Mouse (Mus musculus): ENCODE measurements around the gene Eml6. TPM values are rescaled to one million over a fixed set of nuclear protein-coding genes. Genes with fewer than 3 reads are reported as not detected.
A peak's percentile ranks its signal among the peaks of the same experiment; 100 is the strongest.
"Not testable (repeated sequence)": the region's sequence is repeated elsewhere in the genome, so short reads cannot be mapped to it uniquely, and the experiment has no call there.

Gene Eml6
- polyA plus RNA-seq, 1 experiment, result 1.3 TPM

- no peak overlapping the region for H3K4me3 ChIP-seq (ENCODE audit: insufficient read depth, low read depth, low read length)
- H3K4me1 ChIP-seq (ENCODE audit: control insufficient read depth, insufficient read depth, insufficient read length, low read length), result no peaks in the 10 kb centered on the region
- H3K27ac ChIP-seq (replicated peaks; ENCODE audit: low read depth, low read length), result no peak overlapping the region
Observed at GRCm38 (mm10) chr11:29877981-29878380, 147.9 kb downstream of the Eml6 start.

- Histone ChIP-seq H3K4me1 (ENCODE audit: control insufficient read depth, insufficient read depth, insufficient read length, low read length) (no peaks in the 10 kb centered on the region), H3K27ac (replicated peaks; ENCODE audit: low read depth, low read length) (no peak overlapping the region), H3K4me3 (ENCODE audit: insufficient read depth, low read depth, low read length) (no peak overlapping the region)
Observed at GRCm38 (mm10) chr11:29877280-29877679, 148.6 kb downstream of the Eml6 start.

DNA sequence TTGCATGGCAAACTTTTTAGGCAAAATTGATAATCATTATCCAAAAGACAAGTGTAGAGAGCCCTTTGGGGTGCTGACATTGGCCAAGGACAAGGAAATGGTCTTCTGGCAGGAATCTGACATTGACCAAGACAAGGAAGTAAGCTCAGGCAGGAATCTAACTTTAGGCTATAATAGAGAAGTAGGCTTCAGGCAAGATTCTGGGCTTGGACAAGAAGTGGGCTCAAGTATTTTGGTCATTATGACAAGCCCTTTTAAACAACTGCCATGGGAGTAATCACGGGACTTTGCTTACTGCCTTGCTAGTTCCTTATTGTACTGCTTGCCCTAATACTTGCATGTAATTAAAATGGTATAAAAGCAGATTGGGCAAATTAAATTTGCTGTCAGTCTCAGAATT is 151.1 kb downstream of the Eml6 start:
- not testable (repeated sequence) for H3K4me3 ChIP-seq (ENCODE audit: insufficient read depth, low read depth, low read length)

DNA sequence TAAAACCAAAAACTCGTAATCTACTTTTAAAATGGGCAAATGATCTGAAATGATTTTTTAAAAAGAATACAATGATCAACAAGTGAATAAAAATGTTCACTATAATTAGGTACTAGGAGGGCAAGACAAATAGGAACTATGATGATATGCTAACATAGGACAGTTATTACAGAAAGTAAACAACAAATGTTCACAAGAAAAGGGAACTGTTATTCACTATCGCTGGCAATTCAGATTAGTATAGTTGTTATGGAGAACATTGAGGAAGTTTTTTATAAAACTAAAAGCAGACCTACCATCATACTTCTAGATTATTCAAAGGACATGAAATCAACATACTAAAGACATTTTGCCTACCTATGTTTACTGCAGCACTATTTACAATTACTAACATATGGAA is 155.7 kb downstream of the Eml6 start:
- Histone ChIP-seq H3K4me1 (ENCODE audit: control insufficient read depth, insufficient read depth, insufficient read length, low read length) (no peaks in the 10 kb centered on the region), H3K4me3 (ENCODE audit: insufficient read depth, low read depth, low read length) (no peak overlapping the region), H3K27ac (replicated peaks; ENCODE audit: low read depth, low read length) (no peak overlapping the region)

More for the DNA sequence above, 151.1 kb downstream of the Eml6 start:
- not testable (repeated sequence) for H3K27ac ChIP-seq (replicated peaks; ENCODE audit: low read depth, low read length); H3K4me1 ChIP-seq (ENCODE audit: control insufficient read depth, insufficient read depth, insufficient read length, low read length)

DNA sequence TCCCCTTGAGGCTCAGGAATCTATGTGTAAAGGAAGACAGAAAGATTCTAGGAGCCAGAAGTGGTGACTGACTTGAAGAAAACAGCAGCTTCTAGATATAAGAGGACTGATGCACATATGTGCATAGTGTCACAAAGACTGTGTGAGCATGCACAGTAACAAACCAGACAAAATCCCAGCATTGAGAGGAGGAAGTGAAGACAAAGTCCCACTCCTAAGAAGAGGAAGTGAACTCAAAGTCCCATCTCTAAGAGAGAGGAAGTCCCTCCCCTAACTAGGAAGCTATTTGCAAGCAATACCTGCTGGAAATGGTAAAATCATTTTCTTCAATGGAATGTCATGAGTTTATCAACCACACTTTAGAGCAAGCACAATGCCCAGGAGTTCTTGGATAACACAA is 161.6 kb downstream of the Eml6 start:
- Histone ChIP-seq H3K4me1 (ENCODE audit: control insufficient read depth, insufficient read depth, insufficient read length, low read length) (no peaks in the 10 kb centered on the region), H3K4me3 (ENCODE audit: insufficient read depth, low read depth, low read length) (no peak overlapping the region), H3K27ac (replicated peaks; ENCODE audit: low read depth, low read length) (no peak overlapping the region)

DNA sequence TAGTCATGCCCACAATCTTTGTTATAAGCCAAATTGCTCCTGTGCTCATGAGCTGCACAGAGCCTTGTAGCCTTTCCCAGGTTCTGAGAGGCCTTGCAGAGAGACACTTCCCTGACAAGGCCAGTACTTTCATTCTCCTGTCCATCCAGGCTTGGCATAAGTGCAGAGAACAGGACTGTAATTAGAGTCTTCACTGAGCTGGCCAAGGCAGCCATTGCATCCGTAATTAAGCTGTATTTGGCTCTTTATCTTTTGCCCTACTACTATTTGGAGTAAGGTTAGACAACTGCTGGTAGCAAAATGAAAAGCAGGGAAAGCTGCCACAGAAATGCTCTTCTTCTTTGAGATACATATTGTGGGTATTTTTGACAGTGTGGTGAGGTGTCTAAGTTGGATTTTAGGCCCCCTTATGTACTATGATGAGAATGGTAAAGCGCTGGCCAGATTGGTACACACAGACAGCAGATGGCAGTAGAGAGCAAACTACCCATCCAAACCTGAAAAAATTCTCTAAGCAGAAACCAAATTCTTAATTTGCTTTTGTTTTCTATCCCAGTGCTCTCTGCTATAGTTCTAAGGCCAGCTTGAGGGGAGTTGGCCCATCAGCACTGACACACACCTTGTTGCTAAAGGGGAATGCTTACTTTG is 164.0 kb downstream of the Eml6 start:
- Histone ChIP-seq H3K27ac (replicated peaks; ENCODE audit: low read depth, low read length) (no peak overlapping the region), H3K4me1 (ENCODE audit: control insufficient read depth, insufficient read depth, insufficient read length, low read length) (no peaks in the 10 kb centered on the region), H3K4me3 (ENCODE audit: insufficient read depth, low read depth, low read length) (no peak overlapping the region)

- no peak overlapping the region for H3K27ac ChIP-seq (replicated peaks; ENCODE audit: low read depth, low read length)
- no peak overlapping the region for H3K4me3 ChIP-seq (ENCODE audit: insufficient read depth, low read depth, low read length)
- H3K4me1 ChIP-seq (ENCODE audit: control insufficient read depth, insufficient read depth, insufficient read length, low read length), result no peaks in the 10 kb centered on the region
Observed at GRCm38 (mm10) chr11:29861040-29861439, 164.8 kb downstream of the Eml6 start.

GRCm38 (mm10) chr11:29840606-29841227 is 185.1 kb downstream of the Eml6 start:
- no peak overlapping the region for H3K4me3 ChIP-seq (ENCODE audit: insufficient read depth, low read depth, low read length)
- H3K4me1 ChIP-seq (ENCODE audit: control insufficient read depth, insufficient read depth, insufficient read length, low read length), result peaks cover 7% of the 10 kb centered on the region; the same call in 1 of the 2 replicates
- H3K27ac ChIP-seq (replicated peaks; ENCODE audit: low read depth, low read length), result peak overlapping the region; percentile 70; the same call in 1 of the 2 replicates

- peak overlapping the region; percentile 70; the same call in 1 of the 2 replicates for H3K27ac ChIP-seq (replicated peaks; ENCODE audit: low read depth, low read length)
- peaks cover 7% of the 10 kb centered on the region; the same call in 1 of the 2 replicates for H3K4me1 ChIP-seq (ENCODE audit: control insufficient read depth, insufficient read depth, insufficient read length, low read length)
- no peak overlapping the region for H3K4me3 ChIP-seq (ENCODE audit: insufficient read depth, low read depth, low read length)
Observed at GRCm38 (mm10) chr11:29839781-29840180, 186.1 kb downstream of the Eml6 start.

GRCm38 (mm10) chr11:29837066-29837465 is 188.8 kb downstream of the Eml6 start:
- H3K4me3 ChIP-seq (ENCODE audit: insufficient read depth, low read depth, low read length), result no peak overlapping the region
- peaks cover 7% of the 10 kb centered on the region; the same call in 1 of the 2 replicates for H3K4me1 ChIP-seq (ENCODE audit: control insufficient read depth, insufficient read depth, insufficient read length, low read length)
- no peak overlapping the region for H3K27ac ChIP-seq (replicated peaks; ENCODE audit: low read depth, low read length)

- H3K4me3 ChIP-seq (ENCODE audit: insufficient read depth, low read depth, low read length), result no peak overlapping the region
- no peaks in the 10 kb centered on the region; the same call in 1 of the 2 replicates for H3K4me1 ChIP-seq (ENCODE audit: control insufficient read depth, insufficient read depth, insufficient read length, low read length)
- H3K27ac ChIP-seq (replicated peaks; ENCODE audit: low read depth, low read length), result no peak overlapping the region
Observed at GRCm38 (mm10) chr11:29827729-29828128, 198.1 kb downstream of the Eml6 start.

DNA sequence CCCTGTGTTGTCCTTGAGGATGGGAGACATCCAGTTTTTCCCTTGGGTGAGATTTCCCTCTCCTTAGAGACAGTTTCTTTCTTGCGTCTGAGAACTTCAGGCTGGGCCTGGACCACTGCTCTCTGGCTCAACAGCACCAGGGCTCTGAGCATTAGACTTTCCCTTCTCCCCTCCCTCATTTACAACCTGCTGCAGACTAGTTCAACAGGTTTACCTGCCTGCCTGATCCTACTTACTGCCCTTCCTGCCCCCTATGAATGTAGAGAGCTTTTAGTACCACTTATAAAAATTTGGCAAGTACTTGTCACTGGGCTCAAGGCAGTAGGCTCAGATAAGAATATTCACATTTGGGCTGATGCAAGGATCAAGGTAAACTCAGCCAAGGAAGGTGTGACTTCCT is 199.8 kb downstream of the Eml6 start:
- H3K4me1 ChIP-seq (ENCODE audit: control insufficient read depth, insufficient read depth, insufficient read length, low read length), result no peaks in the 10 kb centered on the region; the same call in 1 of the 2 replicates
- no peak overlapping the region for H3K4me3 ChIP-seq (ENCODE audit: insufficient read depth, low read depth, low read length)
- H3K27ac ChIP-seq (replicated peaks; ENCODE audit: low read depth, low read length), result no peak overlapping the region

- H3K27ac ChIP-seq (replicated peaks; ENCODE audit: low read depth, low read length); H3K4me1 ChIP-seq (ENCODE audit: control insufficient read depth, insufficient read depth, insufficient read length, low read length): not testable (repeated sequence)
- peak within 1 kb of the TSS; percentile 28; the same call in 1 of the 2 replicates for H3K4me3 ChIP-seq (ENCODE audit: insufficient read depth, low read depth, low read length)
Observed at GRCm38 (mm10) chr11:29825271-29825718, 200.5 kb downstream of the Eml6 start, which contains the start of gene 4931440F15Rik. Gene 4931440F15Rik, minus strand, starts transcription at chr11:29825668.

DNA sequence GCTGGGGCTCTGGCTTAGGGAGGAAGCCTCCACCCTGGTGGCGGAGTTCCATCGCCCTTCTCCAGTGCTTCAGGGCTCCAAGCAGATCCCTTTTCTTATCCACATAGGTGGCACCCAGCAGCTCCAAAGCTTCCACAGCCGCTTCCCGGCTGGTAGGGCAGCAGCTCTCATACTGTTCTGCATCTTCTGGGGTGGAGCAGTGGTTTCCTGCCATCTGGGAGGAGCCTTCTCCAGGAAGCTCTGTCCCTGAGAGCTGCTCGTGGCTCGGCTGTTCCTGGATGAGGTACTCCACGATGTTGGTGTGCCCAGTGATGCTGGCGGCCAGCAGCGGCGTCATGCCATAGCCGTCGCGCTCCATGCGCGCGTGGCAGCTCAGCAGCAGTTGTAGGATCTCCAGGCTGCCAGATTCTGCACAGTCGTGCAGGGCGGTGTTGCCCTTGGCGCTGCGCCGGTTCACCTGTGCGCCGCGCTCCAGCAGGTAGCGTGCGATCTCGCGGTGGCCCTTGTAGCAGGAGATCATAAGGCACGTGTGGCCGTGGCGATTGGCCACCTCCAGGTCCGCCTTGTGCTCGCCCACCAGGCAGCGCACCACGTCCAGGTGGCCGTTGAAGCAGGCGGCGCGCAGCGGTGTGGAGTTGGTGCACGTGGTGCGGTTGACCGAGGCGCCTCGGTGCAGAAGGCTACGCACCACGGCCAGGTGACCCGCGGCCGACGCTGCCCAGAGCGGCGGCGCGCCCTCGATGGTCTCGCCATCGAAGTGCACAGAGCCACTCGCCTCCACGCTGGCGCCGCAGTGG is 201.2 kb downstream of the Eml6 start:
- H3K4me3 ChIP-seq (ENCODE audit: insufficient read depth, low read depth, low read length), result peak overlapping the region; percentile 28; the same call in 1 of the 2 replicates

DNA sequence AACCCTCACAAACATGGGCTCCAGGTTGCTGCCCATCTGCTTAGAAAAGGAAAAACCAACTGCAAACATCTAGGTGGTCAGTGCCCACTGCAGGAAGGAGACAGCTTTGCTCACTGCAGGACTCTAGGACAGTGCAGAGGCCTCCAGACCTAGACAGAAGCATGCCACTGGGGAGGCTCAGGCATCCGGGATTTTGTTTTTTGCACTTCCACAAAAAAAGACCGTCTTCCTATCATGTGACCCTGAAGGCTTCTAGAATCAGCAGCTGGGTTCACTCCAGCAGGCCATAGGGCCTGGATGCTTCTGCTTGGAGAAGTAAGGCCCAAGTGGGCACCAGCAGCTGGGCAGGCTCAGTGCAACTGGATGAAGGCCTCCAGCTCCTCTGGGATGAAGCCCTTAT is 202.7 kb downstream of the Eml6 start:
- H3K4me3 ChIP-seq (ENCODE audit: insufficient read depth, low read depth, low read length), result no peak overlapping the region
- no peak overlapping the region; the same call in 1 of the 2 replicates for H3K27ac ChIP-seq (replicated peaks; ENCODE audit: low read depth, low read length)
- no peaks in the 10 kb centered on the region; the same call in 1 of the 2 replicates for H3K4me1 ChIP-seq (ENCODE audit: control insufficient read depth, insufficient read depth, insufficient read length, low read length)

More for the DNA sequence above, 201.2 kb downstream of the Eml6 start:
- not testable (repeated sequence) for H3K27ac ChIP-seq (replicated peaks; ENCODE audit: low read depth, low read length); H3K4me1 ChIP-seq (ENCODE audit: control insufficient read depth, insufficient read depth, insufficient read length, low read length)

Measured in brown adipose tissue, adult 24 weeks (tissue).